Mouse (Mus musculus): Measurements from ENCODE around the gene Scd4. TPM values are rescaled to one million over a fixed set of nuclear protein-coding genes. Genes with fewer than 3 reads are reported as not detected.
A peak's percentile ranks its signal among the peaks of the same experiment; 100 is the strongest.

Scd4 gene
- polyA plus RNA-seq, 1 experiment from 2014 or later: 0.08 TPM

GRCm38 (mm10) chr19:44388475-44389428, 55.9 kb downstream of the Scd4 start:
- Histone ChIP-seq H3K9me3 (ENCODE audit: control insufficient read depth, low read length) (no peaks in the 10 kb centered on the region), H3K27me3 (ENCODE audit: control insufficient read depth, insufficient read depth, low read length) (no peaks in the 10 kb centered on the region), H3K4me1 (replicated peaks; ENCODE audit: control insufficient read depth, insufficient read depth) (peaks cover 6% of the 10 kb centered on the region; the same call in 1 of the 2 replicates), H3K27ac (replicated peaks) (peak overlapping the region; percentile 85), H3K4me2 (replicated peaks; ENCODE audit: low read depth) (peak overlapping the region; percentile 79), H3K9ac (ENCODE audit: low read length) (peak overlapping the region; percentile 58), H3K36me3 (ENCODE audit: control insufficient read depth, insufficient read depth, low read length) (no peaks in the 10 kb centered on the region), H3K4me3 (ENCODE audit: low read depth, low read length) (peak overlapping the region; percentile 50)
- ATAC-seq (ENCODE audit: low FRiP score, low TSS enrichment) (peak; percentile 98), DNase-seq (ENCODE audit: low spot score) (peak; percentile 97)
- TF ChIP-seq CTCF (IDR thresholded peaks at IDR 0.05; ENCODE audit: low read depth): no peak; the same call in 1 of the 2 replicates
- 1% methylated on average over 41 of the region's 41 CpGs for WGBS

DNA sequence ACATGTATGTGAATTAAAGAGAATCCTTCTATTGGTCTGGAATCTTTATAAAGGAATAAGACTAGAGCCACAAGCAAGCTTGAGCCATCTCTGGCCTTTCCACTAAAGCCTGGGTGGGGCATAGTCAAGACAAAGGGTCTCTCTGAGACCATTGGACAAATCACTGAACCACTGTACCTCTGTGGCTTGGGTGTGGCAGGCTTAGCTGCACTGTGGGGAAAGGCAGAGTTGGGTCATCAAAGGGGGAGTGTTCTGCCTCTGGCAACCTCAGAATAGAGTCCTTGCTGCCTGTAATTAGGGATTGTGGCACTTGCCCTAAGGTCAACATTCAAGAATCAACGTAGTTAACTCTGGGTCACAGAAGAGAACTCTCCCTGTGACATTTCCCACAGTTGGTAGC, 56.6 kb downstream of the Scd4 start:
- H3K9ac ChIP-seq (ENCODE audit: low read length): no peak overlapping the region
- no peaks in the 10 kb centered on the region for H3K9me3 ChIP-seq (ENCODE audit: control insufficient read depth, low read length)
- no peak overlapping the region for H3K27ac ChIP-seq (replicated peaks)
- H3K36me3 ChIP-seq (ENCODE audit: control insufficient read depth, insufficient read depth, low read length): no peaks in the 10 kb centered on the region
- H3K4me1 ChIP-seq (replicated peaks; ENCODE audit: control insufficient read depth, insufficient read depth): peaks cover 6% of the 10 kb centered on the region; the same call in 1 of the 2 replicates
- H3K27me3 ChIP-seq (ENCODE audit: control insufficient read depth, insufficient read depth, low read length): no peaks in the 10 kb centered on the region
- H3K4me3 ChIP-seq (ENCODE audit: low read depth, low read length): no peak overlapping the region
- ATAC-seq (ENCODE audit: low FRiP score, low TSS enrichment) (no peak), DNase-seq (ENCODE audit: low spot score) (no peak)
- no peak for TF ChIP-seq EP300 (optimal IDR thresholded peaks at IDR 0.05)
- no peak for TF ChIP-seq CTCF (IDR thresholded peaks at IDR 0.05; ENCODE audit: low read depth)
- 12% methylated on average over 1 of the region's 1 CpGs for WGBS
- peak overlapping the region; percentile 79; the same call in 1 of the 2 replicates for H3K4me2 ChIP-seq (replicated peaks; ENCODE audit: low read depth)

DNA sequence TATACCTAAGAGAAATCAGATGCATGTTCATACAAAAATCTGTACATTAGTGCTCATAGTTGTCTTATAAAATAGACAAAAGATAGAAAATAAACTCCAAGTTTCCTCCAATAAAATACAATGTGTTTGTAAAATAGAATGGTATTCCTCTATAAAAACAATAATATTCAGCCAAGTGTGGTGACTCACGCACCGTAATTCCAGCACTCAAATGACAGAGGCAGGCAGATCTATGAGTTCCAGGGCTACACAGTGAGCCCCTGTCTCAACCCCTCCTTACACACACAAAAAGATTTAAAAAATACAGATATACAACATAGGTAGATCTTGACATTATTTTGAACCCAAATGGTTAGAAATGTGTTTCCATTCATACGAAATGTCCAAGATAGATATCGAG, 59.0 kb downstream of the Scd4 start:
- Histone ChIP-seq H3K4me1 (replicated peaks; ENCODE audit: control insufficient read depth, insufficient read depth) (peaks cover 6% of the 10 kb centered on the region; the same call in 1 of the 2 replicates), H3K27ac (replicated peaks) (no peak overlapping the region), H3K4me3 (ENCODE audit: low read depth, low read length) (no peak overlapping the region), H3K36me3 (ENCODE audit: control insufficient read depth, insufficient read depth, low read length) (no peaks in the 10 kb centered on the region), H3K27me3 (ENCODE audit: control insufficient read depth, insufficient read depth, low read length) (no peaks in the 10 kb centered on the region), H3K9ac (ENCODE audit: low read length) (no peak overlapping the region), H3K9me3 (ENCODE audit: control insufficient read depth, low read length) (no peaks in the 10 kb centered on the region), H3K4me2 (replicated peaks; ENCODE audit: low read depth) (no peak overlapping the region)
- DNase-seq (ENCODE audit: low spot score) (no peak), ATAC-seq (ENCODE audit: low FRiP score, low TSS enrichment) (no peak)
- 85% methylated on average over 4 of the region's 4 CpGs for WGBS
- TF ChIP-seq EP300 (optimal IDR thresholded peaks at IDR 0.05) (no peak), CTCF (IDR thresholded peaks at IDR 0.05; ENCODE audit: low read depth) (no peak)

GRCm38 (mm10) chr19:44392339-44393009, 59.6 kb downstream of the Scd4 start:
- H3K9ac ChIP-seq (ENCODE audit: low read length): no peak overlapping the region
- no peaks in the 10 kb centered on the region for H3K27me3 ChIP-seq (ENCODE audit: control insufficient read depth, insufficient read depth, low read length)
- no peak overlapping the region for H3K4me2 ChIP-seq (replicated peaks; ENCODE audit: low read depth)
- TF ChIP-seq EP300 (optimal IDR thresholded peaks at IDR 0.05) (no peak), CTCF (IDR thresholded peaks at IDR 0.05; ENCODE audit: low read depth) (no peak)
- no peak for ATAC-seq (ENCODE audit: low FRiP score, low TSS enrichment)
- 85% methylated on average over 5 of the region's 5 CpGs for WGBS
- DNase-seq (ENCODE audit: low spot score): no peak
- H3K4me3 ChIP-seq (ENCODE audit: low read depth, low read length): no peak overlapping the region
- H3K4me1 ChIP-seq (replicated peaks; ENCODE audit: control insufficient read depth, insufficient read depth): peaks cover 6% of the 10 kb centered on the region; the same call in 1 of the 2 replicates
- H3K36me3 ChIP-seq (ENCODE audit: control insufficient read depth, insufficient read depth, low read length): no peaks in the 10 kb centered on the region
- H3K27ac ChIP-seq (replicated peaks): no peak overlapping the region
- no peaks in the 10 kb centered on the region for H3K9me3 ChIP-seq (ENCODE audit: control insufficient read depth, low read length)

GRCm38 (mm10) chr19:44393962-44394422, 61.1 kb downstream of the Scd4 start:
- WGBS: 59% methylated on average over 5 of the region's 5 CpGs
- no peak for DNase-seq (ENCODE audit: low spot score)
- no peak for ATAC-seq (ENCODE audit: low FRiP score, low TSS enrichment)

More at GRCm38 (mm10) chr19:44393962-44394422, 61.1 kb downstream of the Scd4 start:
- Histone ChIP-seq H3K36me3 (ENCODE audit: control insufficient read depth, insufficient read depth, low read length) (no peaks in the 10 kb centered on the region), H3K9ac (ENCODE audit: low read length) (no peak overlapping the region), H3K27me3 (ENCODE audit: control insufficient read depth, insufficient read depth, low read length) (no peaks in the 10 kb centered on the region), H3K9me3 (ENCODE audit: control insufficient read depth, low read length) (no peaks in the 10 kb centered on the region), H3K4me3 (ENCODE audit: low read depth, low read length) (no peak overlapping the region), H3K27ac (replicated peaks) (no peak overlapping the region), H3K4me1 (replicated peaks; ENCODE audit: control insufficient read depth, insufficient read depth) (no peaks in the 10 kb centered on the region), H3K4me2 (replicated peaks; ENCODE audit: low read depth) (no peak overlapping the region)
- TF ChIP-seq EP300 (optimal IDR thresholded peaks at IDR 0.05) (no peak), CTCF (IDR thresholded peaks at IDR 0.05; ENCODE audit: low read depth) (no peak)
